Mouse (Mus musculus) midbrain, postnatal 0 days (tissue): ENCODE measurements at regions not wholly inside any gene's neighbourhood (a gene's known extent, or its start where the extent isn't known, plus 50 kb on each side); places are given as distances from the start of the nearest gene placed in this dataset.

Experiments used
- ATAC-seq: fragments of 200-750 bp; cut with Nextera tagmentation; 2 replicates; pipeline ENCODE4 v1.8.0; 2017; ENCODE audit warnings: moderate number of reproducible peaks, mild to moderate bottlenecking, moderate TSS enrichment, moderate library complexity; ENCODE audit not compliant: low FRiP score
- DNase-seq: peaks from one replicate; pipeline ENCODE4 v3.0.0-alpha.2; 2015; ENCODE audit warnings: low spot score
- H3K27ac ChIP-seq: fragments of 300-500 bp; sonication (generic); 2 replicates; pipeline ENCODE4 v1.5.1; 2014; ENCODE audit warnings: low read depth, mild to moderate bottlenecking, low read length, mixed read lengths
- H3K27me3 ChIP-seq: fragments of 300-500 bp; sonication (generic); 2 replicates; pipeline ENCODE4 v1.6.1; 2014; ENCODE audit warnings: low read length, control low read depth, mixed read lengths; ENCODE audit not compliant: insufficient read depth
- H3K36me3 ChIP-seq: fragments of 300-500 bp; sonication (generic); 2 replicates; pipeline ENCODE4 v1.6.1; 2014; ENCODE audit warnings: low read length, control low read depth, mixed read lengths; ENCODE audit not compliant: insufficient read depth
- H3K4me1 ChIP-seq: fragments of 300-500 bp; sonication (generic); 2 replicates; pipeline ENCODE4 v1.6.1; 2014; ENCODE audit warnings: mild to moderate bottlenecking, control low read depth, antibody characterized with exemption, low read length, mixed read lengths; ENCODE audit not compliant: insufficient read depth
- H3K4me2 ChIP-seq: fragments of 300-500 bp; sonication (generic); 2 replicates; pipeline ENCODE4 v1.6.1; 2014; ENCODE audit warnings: low read depth, mild to moderate bottlenecking, low read length, mixed read lengths; ENCODE audit not compliant: poor library complexity, severe bottlenecking
- H3K4me3 ChIP-seq: fragments of 300-500 bp; sonication (generic); 2 replicates; pipeline ENCODE4 v1.5.1; 2014; ENCODE audit warnings: low read depth, mild to moderate bottlenecking, low read length, moderate library complexity
- H3K9ac ChIP-seq: fragments of 300-500 bp; sonication (generic); replicated peaks from 2 replicates; pipeline ENCODE4 v1.6.1; 2014; ENCODE audit warnings: mild to moderate bottlenecking, low read length, moderate library complexity, mixed read lengths; ENCODE audit not compliant: poor library complexity, severe bottlenecking
- H3K9me3 ChIP-seq: fragments of 300-500 bp; sonication (generic); 2 replicates; pipeline ENCODE4 v1.6.1; 2016; ENCODE audit warnings: low read length, control low read depth
- CTCF ChIP-seq: IDR thresholded peaks from 2 replicates; pipeline ENCODE4 v1.5.1; 2016; ENCODE audit warnings: antibody characterized with exemption, mild to moderate bottlenecking
- WGBS: fragments of 180-500 bp; shearing (Covaris S2); extraction: QIAGEN DNeasy Blood & Tissue Kit; methylation state at CpG from one replicate; pipeline ENCODE4 v1.1.7; 2014; 5-methylcytosine and 5-hydroxymethylcytosine counted together

DNA sequence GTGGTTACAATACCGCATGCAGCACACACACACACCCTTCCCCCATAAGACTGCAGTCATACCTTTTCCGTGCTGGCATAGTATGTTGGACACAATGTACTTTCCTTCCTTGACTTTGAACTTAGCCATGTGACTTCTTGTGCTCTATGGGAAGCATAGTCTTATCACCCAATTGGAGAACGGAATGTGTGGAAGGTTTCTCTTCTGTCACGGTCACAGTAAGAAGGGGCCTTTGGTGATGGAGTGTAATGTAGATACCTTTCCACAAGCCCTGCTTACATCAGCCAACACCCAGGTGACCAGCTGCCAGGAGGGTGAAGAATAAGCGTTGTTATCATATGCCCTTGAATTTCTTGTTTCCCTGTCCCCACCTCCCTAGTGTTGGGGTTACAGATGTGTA, 1308.0 kb upstream of the A1bg start:
- no peaks in the 10 kb centered on the region for H3K36me3 ChIP-seq
- no peak overlapping the region for H3K4me2 ChIP-seq
- no peak overlapping the region for H3K9ac ChIP-seq
- DNase-seq: no peak
- no peak overlapping the region for H3K4me3 ChIP-seq
- WGBS: 98% methylated on average over 5 of the region's 5 CpGs
- no peaks in the 10 kb centered on the region for H3K27me3 ChIP-seq
- H3K9me3 ChIP-seq: no peaks in the 10 kb centered on the region
- no peak for TF ChIP-seq CTCF
- ATAC-seq: no peak
- no peak overlapping the region for H3K27ac ChIP-seq
- H3K4me1 ChIP-seq: no peaks in the 10 kb centered on the region

DNA sequence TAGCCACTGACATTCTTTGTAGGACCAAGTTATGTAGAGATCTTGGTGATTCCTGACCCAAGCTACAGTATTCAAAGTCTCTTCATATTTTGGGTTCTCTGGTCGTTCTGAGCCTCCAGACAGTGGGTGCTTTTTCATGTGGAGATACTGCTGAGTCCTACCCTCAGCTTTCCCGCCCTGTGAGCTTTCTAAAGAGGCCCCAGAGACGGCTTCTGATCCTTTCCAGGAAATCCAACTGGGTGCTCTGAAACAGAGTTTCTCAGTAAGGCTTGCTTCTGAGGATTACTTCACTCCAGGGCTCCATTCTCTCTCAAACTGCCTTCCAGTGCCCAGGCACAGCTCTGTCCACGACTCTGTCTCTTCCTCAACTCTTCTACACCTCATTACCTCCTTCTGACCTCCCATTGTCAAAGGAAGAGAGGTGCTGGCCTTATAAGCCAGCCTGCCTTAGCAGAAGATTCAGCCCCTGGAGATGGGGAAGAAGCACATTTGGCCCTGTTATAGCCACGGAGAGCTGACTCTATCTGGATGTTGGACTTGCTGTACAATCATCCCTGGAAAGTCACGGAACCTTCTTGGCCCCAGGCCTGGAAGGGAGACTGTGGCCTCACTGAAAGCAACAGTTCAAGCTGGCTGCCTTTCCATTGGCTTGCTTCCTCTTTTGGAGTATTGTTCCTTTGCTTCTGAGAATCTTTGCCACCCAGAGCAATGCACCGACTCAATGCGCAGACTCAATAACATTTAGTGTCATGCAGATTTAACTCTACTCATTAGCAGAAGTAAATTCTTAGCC, 1306.9 kb upstream of the A1bg start:
- Histone ChIP-seq H3K36me3 (no peaks in the 10 kb centered on the region), H3K4me2 (no peak overlapping the region), H3K27me3 (no peaks in the 10 kb centered on the region), H3K9ac (no peak overlapping the region), H3K27ac (no peak overlapping the region), H3K4me3 (no peak overlapping the region), H3K9me3 (no peaks in the 10 kb centered on the region), H3K4me1 (no peaks in the 10 kb centered on the region)
- peak; percentile 38 for DNase-seq
- 66% methylated on average over 8 of the region's 8 CpGs for WGBS
- no peak for TF ChIP-seq CTCF
- ATAC-seq: no peak

DNA sequence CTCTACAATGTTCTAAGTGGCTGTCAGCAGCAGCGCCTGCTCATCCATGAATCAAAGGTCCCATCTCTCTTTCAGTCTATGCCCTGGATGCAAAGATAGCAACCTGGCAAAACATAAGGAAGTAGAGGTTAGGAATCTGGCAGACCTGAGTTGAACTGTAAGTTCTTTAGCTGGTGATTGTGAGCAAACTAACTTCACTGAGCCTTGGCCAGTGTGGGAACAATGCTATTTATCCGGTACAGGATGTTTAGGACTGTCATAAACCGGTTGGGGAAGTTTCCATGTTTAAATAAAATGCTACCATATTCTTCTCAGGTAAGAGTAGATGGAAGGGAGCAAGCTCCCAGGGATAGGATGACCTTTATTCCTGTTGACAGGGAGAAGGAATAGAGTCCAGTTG, 1306.2 kb upstream of the A1bg start:
- no peaks in the 10 kb centered on the region for H3K4me1 ChIP-seq
- no peaks in the 10 kb centered on the region for H3K27me3 ChIP-seq
- no peak overlapping the region for H3K9ac ChIP-seq
- H3K4me2 ChIP-seq: no peak overlapping the region
- DNase-seq (no peak), ATAC-seq (no peak)
- no peak for TF ChIP-seq CTCF
- no peak overlapping the region for H3K27ac ChIP-seq
- H3K4me3 ChIP-seq: no peak overlapping the region
- WGBS: 87% methylated on average over 3 of the region's 3 CpGs
- H3K9me3 ChIP-seq: no peaks in the 10 kb centered on the region
- H3K36me3 ChIP-seq: no peaks in the 10 kb centered on the region

DNA sequence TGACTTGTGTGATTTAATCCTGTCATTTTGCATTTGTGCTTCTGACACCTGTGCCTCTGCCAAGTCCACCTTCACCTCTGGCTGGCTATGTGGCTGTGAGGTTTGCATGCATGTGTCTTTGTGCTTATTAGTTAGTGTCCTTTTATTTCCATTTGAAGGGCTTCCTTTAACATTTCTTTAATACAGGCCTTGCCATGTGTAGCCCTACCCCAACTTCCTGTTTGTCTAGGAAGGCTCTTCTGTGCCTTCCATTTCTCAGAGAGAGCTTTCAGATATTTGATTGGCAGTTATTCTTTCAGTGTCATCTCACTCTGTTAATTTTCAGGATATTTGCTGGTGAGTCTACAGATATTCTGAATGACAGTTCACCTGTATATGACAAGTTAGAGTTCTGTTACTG, 1302.0 kb upstream of the A1bg start:
- Histone ChIP-seq H3K4me3 (no peak overlapping the region), H3K36me3 (no peaks in the 10 kb centered on the region), H3K4me2 (no peak overlapping the region), H3K27ac (no peak overlapping the region), H3K27me3 (no peaks in the 10 kb centered on the region), H3K4me1 (no peaks in the 10 kb centered on the region), H3K9me3 (no peaks in the 10 kb centered on the region), H3K9ac (no peak overlapping the region)
- no peak for DNase-seq
- ATAC-seq: no peak
- TF ChIP-seq CTCF: no peak

DNA sequence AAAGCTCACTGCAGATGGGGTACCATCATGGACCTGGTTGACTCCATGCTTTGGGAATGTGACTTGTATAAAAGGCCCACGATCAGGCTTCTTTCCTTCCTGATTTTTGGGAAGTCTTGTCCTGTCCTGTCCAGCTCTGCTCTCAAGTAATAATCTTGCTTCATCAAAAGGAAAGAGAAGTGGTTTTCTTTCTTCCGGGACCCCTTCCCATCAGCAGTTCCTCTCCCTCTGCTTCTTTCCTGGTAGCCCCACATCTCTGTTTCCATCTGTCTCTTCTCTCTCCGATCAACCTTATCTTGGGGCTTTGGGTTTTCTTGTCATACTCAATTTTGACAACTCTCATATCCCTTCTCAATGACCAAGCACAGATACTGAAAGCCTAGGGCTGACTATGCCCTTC, 1301.4 kb upstream of the A1bg start:
- Histone ChIP-seq H3K9me3 (no peaks in the 10 kb centered on the region), H3K27ac (no peak overlapping the region), H3K4me3 (no peak overlapping the region), H3K27me3 (no peaks in the 10 kb centered on the region), H3K4me1 (no peaks in the 10 kb centered on the region), H3K36me3 (no peaks in the 10 kb centered on the region), H3K4me2 (no peak overlapping the region), H3K9ac (no peak overlapping the region)
- WGBS: 90% methylated on average over 3 of the region's 3 CpGs
- no peak for TF ChIP-seq CTCF
- no peak for ATAC-seq
- DNase-seq: no peak

DNA sequence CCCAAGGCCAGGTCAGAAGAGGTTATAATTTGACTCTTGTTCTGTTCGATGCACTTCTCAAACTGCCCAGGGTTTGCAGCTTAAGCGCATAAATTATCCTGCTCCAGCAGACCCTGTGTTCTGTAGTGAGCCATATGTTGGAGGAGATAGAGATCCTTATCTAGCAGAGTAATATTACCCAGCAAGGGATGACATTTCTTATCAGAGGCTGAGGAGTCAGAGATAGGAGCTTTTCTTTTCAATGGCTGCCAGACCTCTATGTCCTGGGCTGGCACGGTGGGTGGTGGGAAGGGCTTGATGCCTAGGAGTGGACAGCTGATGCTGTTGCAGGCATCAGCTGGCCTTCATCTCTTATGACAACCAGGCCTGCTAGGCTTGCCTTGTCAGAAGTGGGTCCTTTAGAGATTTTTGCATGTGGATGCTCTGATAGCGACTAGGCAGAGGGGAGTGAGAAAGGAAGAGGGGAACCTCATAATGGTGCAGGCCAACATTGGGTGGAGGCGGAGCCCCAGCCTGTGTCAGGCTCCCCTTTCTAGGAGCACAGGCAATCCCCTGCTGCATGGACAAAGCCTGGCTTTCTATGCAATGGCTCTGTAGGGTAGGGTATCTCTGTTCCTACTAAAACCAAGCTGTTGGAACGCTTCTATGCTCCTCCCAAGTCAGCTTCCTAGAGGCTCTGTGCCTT, 1300.5 kb upstream of the A1bg start:
- Histone ChIP-seq H3K4me3 (no peak overlapping the region), H3K9ac (no peak overlapping the region), H3K27ac (no peak overlapping the region), H3K36me3 (no peaks in the 10 kb centered on the region), H3K4me2 (no peak overlapping the region), H3K4me1 (no peaks in the 10 kb centered on the region), H3K9me3 (no peaks in the 10 kb centered on the region), H3K27me3 (no peaks in the 10 kb centered on the region)
- 86% methylated on average over 6 of the region's 6 CpGs for WGBS
- ATAC-seq (no peak), DNase-seq (no peak)
- TF ChIP-seq CTCF: no peak
